Mouse (Mus musculus) E14TG2a.4 (cell line): Measurements from ENCODE around the gene Zfp72.

ENCODE experiments used
- CTCF ChIP-seq: conservative IDR thresholded peaks from 2 replicates; pipeline ENCODE4 v1.5.1; 2014; ENCODE audit warnings: low read length
- POU5F1 ChIP-seq: IDR thresholded peaks from 2 replicates; pipeline ENCODE4 v1.6.1; 2014; ENCODE audit warnings: low read length, borderline replicate concordance

- TF ChIP-seq CTCF: no peak
- no peak for TF ChIP-seq POU5F1
Measured at GRCm38 (mm10) chr13:74439895-74440294, 49.3 kb upstream of the Zfp72 start.
